Mouse (Mus musculus) embryonic fibroblast, embryonic 13.5 days (primary cell): ENCODE measurements at regions not wholly inside any gene's neighbourhood (a gene's known extent, or its start where the extent isn't known, plus 50 kb on each side); places are given as distances from the start of the nearest gene placed in this dataset.

ENCODE experiments used
- CTCF ChIP-seq: IDR thresholded peaks from 2 replicates; pipeline ENCODE4 v1.5.1; 2011; ENCODE audit warnings: mild to moderate bottlenecking, control low read depth, low read length, moderate library complexity, borderline replicate concordance; ENCODE audit not compliant: insufficient read depth
- POLR2A ChIP-seq: IDR thresholded peaks from 2 replicates; pipeline ENCODE4 v1.6.1; 2011; ENCODE audit warnings: low read depth, mild to moderate bottlenecking, control low read depth, low read length, moderate library complexity

- TF ChIP-seq CTCF (peak; percentile 28; the same call in 1 of the 2 replicates), POLR2A (no peak)
These were observed 683.1 kb downstream of the Kcna4 start for GRCm38 (mm10) chr2:107973528-107973927.
